Mouse (Mus musculus) MEL (cell line): ENCODE measurements around the gene Mdga1.

Source experiments
- CTCF ChIP-seq, 3 experiments: IDR thresholded peaks in 2 of 3; conservative IDR thresholded peaks in 1 of 3; 2 replicates each; pipeline ENCODE4 v1.5.1; 2011 to 2012; ENCODE audit warnings: low read length in 3 of 3, low read depth in 2 of 3, mild to moderate bottlenecking in 2 of 3, improper control_type of control experiment in 1 of 3, inconsistent platforms in 1 of 3, mixed read lengths in 1 of 3, moderate library complexity in 1 of 3; ENCODE audit not compliant: control insufficient read depth in 1 of 3, insufficient read depth in 1 of 3, poor library complexity in 1 of 3, severe bottlenecking in 1 of 3
- MXI1 ChIP-seq: IDR thresholded peaks from 2 replicates; pipeline ENCODE4 v1.6.1; 2011; ENCODE audit warnings: mild to moderate bottlenecking, low read depth, low read length, improper control_type of control experiment
- RAD21 ChIP-seq: IDR thresholded peaks from 2 replicates; pipeline ENCODE4 v1.6.1; 2011; ENCODE audit warnings: mild to moderate bottlenecking, low read depth, low read length, improper control_type of control experiment
- ZMIZ1 ChIP-seq: IDR thresholded peaks from 2 replicates; pipeline ENCODE4 v1.6.1; 2012; ENCODE audit warnings: low read depth, mild to moderate bottlenecking, inconsistent platforms, low read length, improper control_type of control experiment, moderate library complexity

- TF ChIP-seq RAD21: peak; percentile 60
- TF ChIP-seq MXI1: no peak
- peak in 2 of 3 experiments; percentile 58 to 70; a peak in 5 of 6 replicates for TF ChIP-seq CTCF (IDR thresholded peaks at IDR 0.05 in 2 of 3, conservative IDR thresholded peaks at IDR 0.05 in 1 of 3; ENCODE audit: control insufficient read depth in 1 of 3, insufficient read depth in 1 of 3, low read depth in 2 of 3, low read length in 3 of 3, poor library complexity in 1 of 3, severe bottlenecking in 1 of 3)
- TF ChIP-seq ZMIZ1: no peak
Measured at GRCm38 (mm10) chr17:29896181-29897054, 73.5 kb downstream of the Mdga1 start.
